Mouse (Mus musculus) testis, postnatal 14 days (tissue): ENCODE measurements around the gene Rufy3.
"Not testable (repeated sequence)": the region's sequence is repeated elsewhere in the genome, so short reads cannot be mapped to it uniquely, and the experiment has no call there.

ENCODE experiments used
- DNase-seq: peaks from one replicate; pipeline ENCODE4 v3.0.0; 2021; ENCODE audit warnings: low spot score

Rufy3 gene

GRCm38 (mm10) chr5:88564501-88565147 lies at the start of gene Rufy3:
Gene Rufy3 (plus strand): TSS chr5:88565040.
- DNase-seq, result peak; percentile 86

- DNase-seq, result no peak
Measured at GRCm38 (mm10) chr5:88519232-88519631, 45.6 kb upstream of the Rufy3 start.

GRCm38 (mm10) chr5:88527657-88528056 lies 37.2 kb upstream of the Rufy3 start, which contains the start of gene Jchain:
Gene Jchain (minus strand): TSS chr5:88527891.
- DNase-seq, result no peak

- DNase-seq, result peak; percentile 58
Measured at GRCm38 (mm10) chr5:88530908-88531307, 33.9 kb upstream of the Rufy3 start.

GRCm38 (mm10) chr5:88534697-88535096 lies 30.1 kb upstream of the Rufy3 start:
- no peak for DNase-seq

- DNase-seq, result no peak
Measured at GRCm38 (mm10) chr5:88540845-88541244, 24.0 kb upstream of the Rufy3 start.

GRCm38 (mm10) chr5:88542651-88543282 lies 22.1 kb upstream of the Rufy3 start:
- no peak for DNase-seq

GRCm38 (mm10) chr5:88544411-88544810 lies 20.4 kb upstream of the Rufy3 start:
- DNase-seq, result not testable (repeated sequence)

GRCm38 (mm10) chr5:88545536-88545935 lies 19.3 kb upstream of the Rufy3 start:
- DNase-seq, result no peak

GRCm38 (mm10) chr5:88553271-88554085 lies 11.4 kb upstream of the Rufy3 start:
- no peak for DNase-seq

- DNase-seq, result peak; percentile 93
Measured at GRCm38 (mm10) chr5:88554086-88554886, 10.6 kb upstream of the Rufy3 start, which contains the start of gene Utp3. Gene Utp3 (plus strand): TSS chr5:88554462.

- DNase-seq, result no peak
Measured at GRCm38 (mm10) chr5:88558991-88559390, 5.8 kb upstream of the Rufy3 start.

GRCm38 (mm10) chr5:88561080-88561814 lies 3.6 kb upstream of the Rufy3 start:
- no peak for DNase-seq

- no peak for DNase-seq
Measured at GRCm38 (mm10) chr5:88562863-88563780, 1.7 kb upstream of the Rufy3 start.

GRCm38 (mm10) chr5:88565148-88566033 lies 551 bp downstream of the Rufy3 start:
- DNase-seq, result peak; percentile 71

- no peak for DNase-seq
Measured at GRCm38 (mm10) chr5:88566034-88566841, 1.4 kb downstream of the Rufy3 start.

GRCm38 (mm10) chr5:88569541-88569940 lies 4.7 kb downstream of the Rufy3 start:
- DNase-seq, result no peak

GRCm38 (mm10) chr5:88574829-88575228 lies 10.0 kb downstream of the Rufy3 start:
- DNase-seq, result no peak
